13 mouse cellular contexts compared by ENCODE assay signal in the genomic region with DNA sequence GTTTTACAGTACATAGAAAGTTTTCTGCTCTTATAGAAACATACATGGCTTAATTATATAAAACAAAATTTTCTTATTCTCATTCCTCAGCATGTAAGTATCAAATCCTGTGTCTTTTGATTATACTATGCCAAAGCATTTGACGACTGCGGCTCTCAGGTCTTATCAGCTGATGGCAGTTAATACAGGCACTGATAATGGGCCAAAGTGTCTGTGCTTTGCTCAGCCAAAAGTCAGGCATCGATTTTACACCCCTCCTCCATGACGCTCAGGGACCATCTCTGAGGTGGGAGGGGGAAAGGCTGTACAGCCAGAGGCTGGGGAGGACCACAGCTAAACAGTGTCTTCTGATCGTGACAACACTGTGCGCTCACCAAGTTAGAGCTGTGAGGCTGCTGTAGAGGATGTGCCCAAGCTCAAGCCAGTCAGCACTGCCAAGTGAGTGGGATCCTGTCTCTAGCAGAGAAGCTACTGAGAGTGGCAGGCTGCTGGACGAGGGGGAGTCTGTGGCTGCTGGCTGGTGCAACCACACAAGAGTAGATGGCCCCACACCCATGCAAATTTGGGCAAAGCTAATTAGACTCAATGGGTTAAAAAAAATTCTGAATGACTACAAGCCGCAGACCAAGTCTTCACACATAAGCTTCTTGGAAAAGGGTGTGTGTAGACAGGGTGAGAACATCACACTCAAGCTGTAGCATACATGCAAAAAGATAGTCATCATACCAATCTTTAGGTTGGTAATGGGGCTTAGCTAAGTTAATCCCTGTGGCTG.
A peak's percentile ranks its signal among the peaks of the same experiment; 100 is the strongest.
DNase-seq lines count a peak whose midpoint lies in the region; ATAC-seq and TF ChIP-seq lines count a peak whose summit lies in the region.
"Had no signal": no experiment of that assay in that cellular context is flagged by ENCODE, and none has a peak within 500 bp of the region (broad histone marks: within the 10 kb centered on the region; RNA-seq: fewer than 3 reads in every experiment).

No protein-coding gene starts in this region.

- ATAC-seq in frontal cortex, adult (ENCODE audit: low TSS enrichment) = peak; percentile 99
- peak; percentile 38; the same call in 1 of the 2 replicates for ATAC-seq in midbrain, postnatal 0 days (ENCODE audit: low FRiP score)
- ATAC-seq in midbrain, embryonic 16.5 days = no peak
- ATAC-seq in monocyte, adult 5-6 weeks (replicated peaks; ENCODE audit: insufficient number of reproducible peaks, low FRiP score, low TSS enrichment, poor library complexity, severe bottlenecking) = peak; percentile 53; the same call in 1 of the 2 replicates
- ATAC-seq: lung, postnatal 0 days had no signal

- no peak overlapping the region for H3K4me2 ChIP-seq in midbrain, postnatal 0 days (ENCODE audit: low read depth, low read length, poor library complexity, severe bottlenecking)
- H3K4me2 ChIP-seq in midbrain, embryonic 16.5 days (ENCODE audit: low read length) = no peak overlapping the region

- 84% methylated on average over 8 of the region's 8 CpGs for WGBS in midbrain, postnatal 0 days
- 83% methylated on average over 8 of the region's 8 CpGs for WGBS in midbrain, embryonic 16.5 days

- no peak for TF ChIP-seq CTCF in layer of hippocampus, adult 2 months (conservative IDR thresholded peaks at IDR 0.05)
- TF ChIP-seq CTCF in midbrain, postnatal 0 days (IDR thresholded peaks at IDR 0.05) = no peak

- no peak overlapping the region for H3K4me3 ChIP-seq in layer of hippocampus, adult 2 months
- H3K4me3 ChIP-seq in midbrain, postnatal 0 days (ENCODE audit: low read depth, low read length) = no peak overlapping the region
- no peak overlapping the region for H3K4me3 ChIP-seq in midbrain, embryonic 16.5 days (ENCODE audit: low read depth, low read length)

- H3K9me3 ChIP-seq in midbrain, postnatal 0 days (ENCODE audit: low read length) = no peaks in the 10 kb centered on the region
- H3K9me3 ChIP-seq in midbrain, embryonic 16.5 days (replicated peaks; ENCODE audit: control insufficient read depth, low read length, poor library complexity, severe bottlenecking) = no peaks in the 10 kb centered on the region

- no peak overlapping the region for H3K27ac ChIP-seq in layer of hippocampus, adult 2 months
- no peak overlapping the region for H3K27ac ChIP-seq in midbrain, postnatal 0 days (ENCODE audit: low read depth, low read length)
- H3K27ac ChIP-seq in midbrain, embryonic 16.5 days (ENCODE audit: low read length) = no peak overlapping the region

- H3K4me1 ChIP-seq in midbrain, postnatal 0 days (ENCODE audit: insufficient read depth, low read length) = no peaks in the 10 kb centered on the region
- no peaks in the 10 kb centered on the region; the same call in 1 of the 2 replicates for H3K4me1 ChIP-seq in midbrain, embryonic 16.5 days (ENCODE audit: control insufficient read depth, insufficient read depth, low read length)

- no peak overlapping the region for H3K9ac ChIP-seq in midbrain, postnatal 0 days (replicated peaks; ENCODE audit: low read length, poor library complexity, severe bottlenecking)
- H3K9ac ChIP-seq in midbrain, embryonic 16.5 days (ENCODE audit: low read depth, low read length) = no peak overlapping the region

- no peaks in the 10 kb centered on the region for H3K27me3 ChIP-seq in midbrain, postnatal 0 days (ENCODE audit: insufficient read depth, low read length)
- no peaks in the 10 kb centered on the region for H3K27me3 ChIP-seq in midbrain, embryonic 16.5 days (ENCODE audit: control insufficient read depth, insufficient read depth, low read depth, low read length)

- H3K36me3 ChIP-seq in midbrain, postnatal 0 days (ENCODE audit: insufficient read depth, low read length) = no peaks in the 10 kb centered on the region; the same call in 1 of the 2 replicates
- H3K36me3 ChIP-seq in midbrain, embryonic 16.5 days (ENCODE audit: control insufficient read depth, insufficient read depth, low read length) = no peaks in the 10 kb centered on the region

- DNase-seq in frontal cortex, postnatal 25 days (ENCODE audit: low spot score in 2 of 2) = no peak
- peak; percentile 19 to 43 for DNase-seq in layer of hippocampus, adult 2 months (ENCODE audit: low spot score in 2 of 2)
- DNase-seq in layer of hippocampus, postnatal 10 days (ENCODE audit: low spot score in 2 of 2) = no peak
- no peak for DNase-seq in midbrain, postnatal 0 days (ENCODE audit: low spot score)
- no peak for DNase-seq in adrenal gland, postnatal 36 days
- DNase-seq: B cell, adult 2 months; cerebellum, adult 2 months; gastrocnemius, postnatal 36 days; kidney, postnatal 36 days had no signal

Comparison
In these comparisons a context has a peak if more than half of its experiments do, and no peak if none do; other contexts are left out.
1. DNase-seq: peak in layer of hippocampus, adult 2 months (2 of 2); none in frontal cortex, postnatal 25 days (0 of 2), layer of hippocampus, postnatal 10 days (0 of 2), midbrain, postnatal 0 days (single experiment) and adrenal gland, postnatal 36 days (0 of 2).